Mouse (Mus musculus) A20 (cell line): ENCODE results near the gene Aplp1.
"Not testable (repeated sequence)": the region's sequence is repeated elsewhere in the genome, so short reads cannot be mapped to it uniquely, and the experiment has no call there.

ENCODE experiments used
- DNase-seq: peaks from one replicate; pipeline ENCODE4 v3.0.0-alpha.2; 2011; ENCODE audit warnings: low read depth, low spot score

Aplp1 gene

GRCm38 (mm10) chr7:30444971-30445751, at the start of gene Aplp1:
Aplp1 (minus strand) TSS chr7:30445535.
- DNase-seq: no peak

GRCm38 (mm10) chr7:30493401-30493931, 48.1 kb upstream of the Aplp1 start, which contains the start of gene Prodh2:
Prodh2 (plus strand) TSS chr7:30493622.
- DNase-seq: no peak

DNA sequence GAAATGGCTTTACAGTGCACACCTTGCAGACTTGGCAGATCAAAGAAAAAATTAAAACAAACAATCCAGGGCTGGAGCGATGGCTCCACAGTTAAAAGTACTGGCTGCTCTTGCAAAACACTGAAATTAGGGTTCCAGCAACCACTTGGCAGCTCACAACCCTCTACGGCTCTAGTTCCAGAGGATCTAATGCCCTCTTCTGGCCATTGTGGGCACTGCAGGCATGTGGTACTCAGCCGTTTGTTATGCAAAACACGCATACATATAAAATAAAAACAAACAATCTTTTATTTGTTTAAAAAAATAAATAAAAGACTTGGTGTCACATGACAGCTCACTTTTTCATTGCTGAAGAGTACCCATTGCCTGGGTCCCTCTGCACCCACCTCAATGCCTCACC, 47.4 kb upstream of the Aplp1 start:
- DNase-seq: peak; percentile 74

GRCm38 (mm10) chr7:30490957-30491307, 45.6 kb upstream of the Aplp1 start:
- DNase-seq: no peak

GRCm38 (mm10) chr7:30490251-30490956, 45.1 kb upstream of the Aplp1 start:
- DNase-seq: peak; percentile 64

DNA sequence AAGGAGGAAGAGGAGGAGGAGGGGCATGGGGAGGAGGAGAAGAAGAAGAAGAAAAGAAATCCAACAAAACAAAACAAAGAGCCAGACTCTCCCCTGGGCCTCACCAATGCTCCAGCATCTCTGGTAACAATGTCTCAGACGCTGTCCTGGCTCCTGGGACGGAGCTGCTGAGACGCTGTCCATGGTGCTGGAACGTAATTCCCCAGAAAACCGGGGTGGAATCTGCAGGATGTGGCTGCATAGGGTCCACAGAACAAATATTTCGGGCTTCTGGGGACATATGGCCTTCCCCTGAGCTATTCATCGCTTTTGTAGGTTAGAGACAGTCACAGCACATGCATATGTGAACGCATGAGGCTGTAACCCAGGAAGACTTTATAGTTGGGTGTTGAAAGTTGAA, 38.9 kb upstream of the Aplp1 start:
- no peak for DNase-seq

DNA sequence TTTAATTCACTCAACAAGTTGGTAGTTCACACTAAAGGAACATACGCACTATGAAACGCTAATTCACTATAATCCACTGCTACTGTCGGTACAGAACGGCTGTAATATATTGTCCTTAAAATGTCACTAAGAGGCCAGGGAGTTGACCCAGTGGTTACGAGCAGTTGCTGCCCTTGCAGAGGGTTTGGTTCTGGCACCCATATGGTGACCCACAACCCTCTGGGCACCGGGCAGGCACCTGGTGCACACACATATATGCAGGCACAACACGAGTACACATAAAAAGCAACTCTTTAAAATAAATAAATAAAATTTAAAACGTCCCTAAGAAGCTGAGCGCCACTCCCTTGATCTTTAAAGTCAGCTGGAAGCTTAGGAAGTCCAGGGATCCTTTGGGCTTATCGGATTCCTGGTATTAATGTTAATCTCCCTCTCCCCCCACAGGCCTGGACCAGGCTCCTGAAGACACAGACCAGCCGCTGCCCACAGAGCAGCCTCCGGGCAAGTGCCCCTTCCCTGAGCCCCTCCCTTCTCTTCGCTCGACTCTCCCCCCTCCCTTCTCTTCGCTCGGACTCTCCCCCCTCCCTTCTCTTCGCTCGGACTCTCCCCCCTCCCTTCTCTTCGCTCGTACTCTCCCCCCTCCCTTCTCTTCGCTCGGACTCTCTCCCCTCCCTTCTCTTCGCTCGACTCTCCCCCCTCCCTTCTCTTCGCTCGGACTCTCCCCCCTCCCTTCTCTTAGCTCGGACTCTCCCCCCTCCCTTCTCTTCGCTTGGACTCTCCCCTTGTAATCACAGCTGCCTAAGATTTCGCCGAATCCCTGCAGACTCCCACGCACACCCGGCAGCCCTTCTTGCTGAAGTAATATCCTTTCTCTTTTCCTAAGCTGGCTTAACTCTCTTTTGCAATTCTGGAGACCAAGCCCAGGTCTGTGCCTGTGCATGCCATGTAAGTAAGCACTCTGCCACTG, 32.4 kb upstream of the Aplp1 start:
- DNase-seq: no peak

GRCm38 (mm10) chr7:30476136-30476535, 30.8 kb upstream of the Aplp1 start:
- not testable (repeated sequence) for DNase-seq

DNA sequence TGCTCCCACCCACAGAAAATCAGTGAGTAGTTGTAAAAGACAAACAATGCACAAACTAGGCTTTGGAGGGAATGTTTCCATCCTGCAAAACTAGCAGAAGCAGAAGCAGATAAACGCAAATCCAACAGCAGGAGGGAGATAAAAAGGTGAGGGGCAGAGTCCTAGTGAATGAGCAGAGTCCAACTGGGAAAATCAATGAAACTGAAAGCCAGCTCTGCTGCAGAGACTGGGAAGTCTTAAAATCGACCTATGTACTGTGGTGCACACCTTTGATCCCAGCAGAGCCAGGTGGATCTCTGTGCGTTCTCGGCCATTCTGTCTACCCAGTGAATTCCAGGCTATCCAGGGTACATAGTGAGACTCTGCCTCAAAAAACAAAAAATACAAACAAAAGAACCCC, 29.7 kb upstream of the Aplp1 start:
- DNase-seq: no peak

- peak; percentile 66 for DNase-seq
These were observed 27.1 kb upstream of the Aplp1 start for GRCm38 (mm10) chr7:30472411-30472810.

DNA sequence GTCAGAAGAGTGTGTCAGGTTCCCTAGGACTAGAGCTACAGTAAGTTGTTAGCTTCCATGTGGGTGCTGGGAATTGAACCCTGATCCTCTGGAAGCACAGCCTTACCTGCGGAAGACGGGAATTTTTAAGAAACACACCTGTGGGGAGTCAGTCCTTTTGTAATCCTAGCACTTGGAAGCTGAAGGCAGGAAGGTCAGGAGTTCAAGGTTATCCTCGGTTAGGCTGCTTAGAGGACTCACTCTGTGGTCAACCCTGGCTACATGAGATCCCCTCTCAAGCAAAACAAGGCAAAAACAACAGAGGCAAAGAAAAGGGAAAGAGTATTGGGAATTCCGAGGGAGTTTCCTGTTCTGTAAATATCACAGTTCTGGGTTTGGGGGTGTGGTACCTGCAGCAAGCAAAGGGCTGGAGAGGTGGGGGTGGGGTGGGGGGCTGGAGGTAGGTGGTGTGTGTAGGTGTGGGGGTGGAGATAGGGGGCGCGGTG, 19.5 kb upstream of the Aplp1 start:
- DNase-seq: no peak

- no peak for DNase-seq
These were observed 18.7 kb upstream of the Aplp1 start for GRCm38 (mm10) chr7:30463996-30464395.

DNA sequence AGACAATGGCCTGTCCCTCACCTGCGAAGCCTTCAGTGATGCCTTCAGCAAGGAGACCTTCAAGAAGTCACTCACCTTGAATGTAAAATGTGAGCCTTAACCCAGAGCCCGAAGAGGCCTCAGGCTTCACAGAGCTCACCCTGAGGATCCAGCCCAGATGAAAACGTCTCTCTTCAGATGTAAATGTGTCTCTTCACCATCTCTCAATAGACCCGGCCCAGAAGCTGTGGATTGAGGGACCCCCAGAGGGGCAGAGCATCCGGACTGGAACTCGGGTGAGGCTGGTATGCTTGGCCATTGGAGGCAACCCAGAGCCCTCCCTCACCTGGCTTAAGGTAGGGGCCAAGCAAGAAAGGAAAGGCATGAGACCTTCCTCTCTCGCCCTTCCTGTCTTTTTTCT, 18.2 kb upstream of the Aplp1 start:
- no peak for DNase-seq

- DNase-seq: no peak
These were observed 14.1 kb upstream of the Aplp1 start for GRCm38 (mm10) chr7:30459484-30459883.

- no peak for DNase-seq
These were observed 12.4 kb upstream of the Aplp1 start, which contains the start of the genes Kirrel2 and Nphs1 for GRCm38 (mm10) chr7:30457629-30458330. Kirrel2 (minus strand) TSS chr7:30457690. Nphs1 (plus strand) TSS chr7:30458315.

DNA sequence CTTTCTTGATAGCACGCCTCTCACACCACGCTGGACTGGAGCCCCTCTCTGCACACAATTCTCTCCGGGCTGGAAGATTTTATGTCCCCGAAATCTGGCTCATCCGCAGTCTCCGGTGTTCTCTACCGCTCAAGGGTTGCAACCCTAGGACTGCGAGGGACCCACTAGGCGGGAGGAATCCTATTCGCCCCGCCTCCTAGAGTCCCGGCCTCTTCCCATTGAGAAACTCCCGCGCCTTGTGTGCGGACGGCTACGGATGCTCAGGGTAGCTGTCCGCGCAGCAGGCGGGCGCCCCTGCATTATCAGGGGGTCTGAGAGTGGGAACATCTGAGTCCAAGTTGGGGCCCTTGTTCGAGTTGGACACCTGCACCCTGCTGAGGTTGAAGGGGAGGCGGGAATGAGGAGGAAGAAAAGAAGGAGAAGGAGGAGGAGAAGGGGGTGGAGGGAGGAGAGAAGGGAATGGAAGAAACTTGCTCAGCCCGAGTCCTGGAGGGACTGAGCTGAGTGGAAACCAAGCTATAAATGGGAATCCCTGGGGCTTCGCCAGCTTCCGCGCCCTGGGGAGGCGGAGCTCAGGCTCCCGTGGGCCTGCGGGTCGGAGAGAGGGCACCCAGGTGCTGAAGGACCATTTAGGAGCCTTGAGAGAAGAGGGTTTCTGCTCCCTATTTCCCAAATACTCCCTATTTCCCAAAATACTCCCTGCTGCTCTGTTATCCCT, 11.7 kb upstream of the Aplp1 start:
- DNase-seq: no peak

- DNase-seq: no peak
These were observed 11.2 kb upstream of the Aplp1 start for GRCm38 (mm10) chr7:30456487-30456886.

DNA sequence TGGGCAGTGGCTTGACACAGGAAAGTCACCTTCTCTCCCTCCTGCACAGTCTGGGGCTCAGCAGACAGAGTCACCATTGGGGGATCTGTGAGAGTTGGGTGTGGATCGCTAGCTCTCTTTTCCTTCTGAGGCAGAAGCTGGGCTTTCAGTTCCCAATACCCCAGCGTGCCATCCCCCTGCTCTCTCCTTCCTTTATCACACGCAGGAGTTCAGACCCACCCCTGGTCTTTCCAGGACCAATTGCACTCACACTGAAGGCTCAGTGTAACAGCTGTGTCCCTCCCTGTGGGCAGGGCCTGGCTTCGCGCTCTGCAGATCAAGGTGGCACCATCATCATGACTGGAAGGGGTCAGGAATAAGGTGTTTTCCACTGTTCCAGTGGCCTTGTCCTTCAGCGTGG, 8.9 kb upstream of the Aplp1 start:
- DNase-seq: no peak

GRCm38 (mm10) chr7:30453766-30454165, 8.4 kb upstream of the Aplp1 start:
- peak; percentile 83 for DNase-seq

- no peak for DNase-seq
These were observed 8.0 kb upstream of the Aplp1 start for GRCm38 (mm10) chr7:30453327-30453726.
